Comparison of ENCODE assay signal across 10 mouse cellular contexts in the genomic region with DNA sequence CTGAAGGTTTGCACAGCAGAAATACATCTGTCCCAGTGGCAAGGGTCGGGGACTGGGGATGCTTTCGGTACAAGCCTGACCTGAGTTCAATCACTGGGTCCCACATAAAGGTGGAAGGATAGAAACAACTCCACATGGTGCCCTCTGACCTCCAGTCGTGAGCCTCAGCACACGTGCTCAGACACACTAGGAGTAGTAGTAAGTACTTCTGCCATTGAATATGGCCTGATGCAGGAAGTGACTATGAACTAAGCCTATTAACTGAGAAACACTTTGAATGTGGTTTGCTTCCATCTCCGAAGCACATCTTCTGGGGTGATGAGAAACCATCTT.
DNase-seq lines count a peak whose midpoint lies in the region; ATAC-seq and TF ChIP-seq lines count a peak whose summit lies in the region.
"Had no signal": no experiment of that assay in that cellular context is flagged by ENCODE, and none has a peak within 500 bp of the region (broad histone marks: within the 10 kb centered on the region; RNA-seq: fewer than 3 reads in every experiment).

No protein-coding gene starts in this region.

- peak; percentile 31 for ATAC-seq in forebrain, embryonic 14.5 days
- ATAC-seq in forebrain, embryonic 11.5 days (replicated peaks; ENCODE audit: low FRiP score): no peak
- peak; percentile 66 for ATAC-seq in midbrain, embryonic 11.5 days (ENCODE audit: low FRiP score)
- peak; percentile 55; the same call in 1 of the 2 replicates for ATAC-seq in midbrain, embryonic 12.5 days (ENCODE audit: low FRiP score, low read depth)
- no peak for ATAC-seq in liver, postnatal 0 days

- no peaks in the 10 kb centered on the region for H3K4me1 ChIP-seq in forebrain, embryonic 14.5 days (ENCODE audit: control insufficient read depth, insufficient read depth, low read length)
- no peaks in the 10 kb centered on the region for H3K4me1 ChIP-seq in forebrain, embryonic 11.5 days (replicated peaks; ENCODE audit: control insufficient read depth, insufficient read depth, low read length)
- H3K4me1 ChIP-seq in midbrain, embryonic 11.5 days (ENCODE audit: control insufficient read depth, insufficient read depth, low read length): no peaks in the 10 kb centered on the region
- peaks cover 5% of the 10 kb centered on the region for H3K4me1 ChIP-seq in midbrain, embryonic 10.5 days
- peaks cover 4% of the 10 kb centered on the region for H3K4me1 ChIP-seq in midbrain, embryonic 12.5 days
- no peaks in the 10 kb centered on the region for H3K4me1 ChIP-seq in liver, postnatal 0 days (ENCODE audit: insufficient read depth)

- H3K4me2 ChIP-seq in forebrain, embryonic 14.5 days (ENCODE audit: low read length): no peak overlapping the region
- H3K4me2 ChIP-seq in forebrain, embryonic 11.5 days (ENCODE audit: low read depth, low read length, severe bottlenecking): no peak overlapping the region
- no peak overlapping the region for H3K4me2 ChIP-seq in midbrain, embryonic 11.5 days
- H3K4me2 ChIP-seq in midbrain, embryonic 12.5 days (replicated peaks): no peak overlapping the region
- H3K4me2 ChIP-seq in liver, postnatal 0 days (ENCODE audit: low read depth, low read length): no peak overlapping the region

- 50% methylated on average over 5 of the region's 5 CpGs for WGBS in forebrain, embryonic 14.5 days
- 42% methylated on average over 5 of the region's 5 CpGs for WGBS in forebrain, embryonic 11.5 days
- whole genome bisulfite sequencing in midbrain, embryonic 11.5 days: 43% methylated on average over 5 of the region's 5 CpGs
- WGBS in midbrain, embryonic 10.5 days: 45% methylated on average over 5 of the region's 5 CpGs
- 52% methylated on average over 5 of the region's 5 CpGs for WGBS in midbrain, embryonic 12.5 days
- WGBS in liver, postnatal 0 days (ENCODE audit: insufficient replicate concordance): 35% methylated on average over 5 of the region's 5 CpGs

- TF ChIP-seq CTCF in liver, postnatal 0 days (IDR thresholded peaks at IDR 0.05; ENCODE audit: low read depth): no peak

- no peaks in the 10 kb centered on the region for H3K27me3 ChIP-seq in forebrain, embryonic 14.5 days (replicated peaks; ENCODE audit: control insufficient read depth, insufficient read depth, low read length)
- no peaks in the 10 kb centered on the region for H3K27me3 ChIP-seq in forebrain, embryonic 11.5 days (ENCODE audit: control insufficient read depth, insufficient read depth, low read length)
- H3K27me3 ChIP-seq in midbrain, embryonic 11.5 days (ENCODE audit: control insufficient read depth, insufficient read depth, low read length): no peaks in the 10 kb centered on the region
- no peaks in the 10 kb centered on the region for H3K27me3 ChIP-seq in midbrain, embryonic 10.5 days (ENCODE audit: low read depth, poor library complexity, severe bottlenecking)
- H3K27me3 ChIP-seq in midbrain, embryonic 12.5 days: no peaks in the 10 kb centered on the region
- no peaks in the 10 kb centered on the region for H3K27me3 ChIP-seq in liver, postnatal 0 days (ENCODE audit: insufficient read depth, low read length)

- no peak for DNase-seq in forebrain, embryonic 14.5 days (ENCODE audit: low spot score)
- DNase-seq in forebrain, embryonic 11.5 days (ENCODE audit: low spot score): no peak
- no peak for DNase-seq in midbrain, embryonic 11.5 days (ENCODE audit: low spot score, missing footprints)
- DNase-seq in midbrain, embryonic 10.5 days (ENCODE audit: low spot score): no peak
- no peak for DNase-seq in adrenal gland, postnatal 14 days
- no peak for DNase-seq in liver, postnatal 0 days
- no peak for DNase-seq in kidney, adult 8-10 months

- H3K27ac ChIP-seq in forebrain, embryonic 14.5 days (ENCODE audit: low read depth, low read length): no peak overlapping the region
- H3K27ac ChIP-seq in forebrain, embryonic 11.5 days (ENCODE audit: low read depth, low read length): no peak overlapping the region
- H3K27ac ChIP-seq in midbrain, embryonic 11.5 days (ENCODE audit: low read depth, low read length): no peak overlapping the region
- H3K27ac ChIP-seq in midbrain, embryonic 10.5 days (replicated peaks): no peak overlapping the region
- H3K27ac ChIP-seq in midbrain, embryonic 12.5 days (replicated peaks): no peak overlapping the region
- no peak overlapping the region for H3K27ac ChIP-seq in liver, postnatal 0 days (ENCODE audit: low read depth)
- H3K27ac ChIP-seq: heart, embryonic 10.5 days had no signal

- TF ChIP-seq EP300 in liver, postnatal 0 days (IDR thresholded peaks at IDR 0.05; ENCODE audit: low read depth): no peak

- no peaks in the 10 kb centered on the region for H3K9me3 ChIP-seq in forebrain, embryonic 14.5 days (replicated peaks; ENCODE audit: control insufficient read depth, low read length)
- no peaks in the 10 kb centered on the region for H3K9me3 ChIP-seq in forebrain, embryonic 11.5 days (ENCODE audit: control insufficient read depth, low read length)
- H3K9me3 ChIP-seq in midbrain, embryonic 11.5 days (ENCODE audit: control insufficient read depth, low read length): no peaks in the 10 kb centered on the region
- H3K9me3 ChIP-seq in midbrain, embryonic 10.5 days (replicated peaks): no peaks in the 10 kb centered on the region
- H3K9me3 ChIP-seq in midbrain, embryonic 12.5 days: no peaks in the 10 kb centered on the region
- no peaks in the 10 kb centered on the region for H3K9me3 ChIP-seq in liver, postnatal 0 days (ENCODE audit: low read length)
- H3K9me3 ChIP-seq: heart, embryonic 10.5 days had no signal

- H3K9ac ChIP-seq in forebrain, embryonic 14.5 days (ENCODE audit: low read length): no peak overlapping the region
- no peak overlapping the region for H3K9ac ChIP-seq in forebrain, embryonic 11.5 days (ENCODE audit: low read length)
- H3K9ac ChIP-seq in midbrain, embryonic 11.5 days (ENCODE audit: low read length): no peak overlapping the region
- H3K9ac ChIP-seq in midbrain, embryonic 12.5 days (replicated peaks): no peak overlapping the region
- no peak overlapping the region for H3K9ac ChIP-seq in liver, postnatal 0 days (replicated peaks)

- no peak overlapping the region for H3K4me3 ChIP-seq in forebrain, embryonic 14.5 days (ENCODE audit: low read depth, low read length)
- H3K4me3 ChIP-seq in forebrain, embryonic 11.5 days (ENCODE audit: low read depth, low read length): no peak overlapping the region
- H3K4me3 ChIP-seq in midbrain, embryonic 11.5 days (ENCODE audit: low read depth, low read length): no peak overlapping the region
- no peak overlapping the region for H3K4me3 ChIP-seq in midbrain, embryonic 10.5 days
- no peak overlapping the region for H3K4me3 ChIP-seq in midbrain, embryonic 12.5 days
- no peak overlapping the region for H3K4me3 ChIP-seq in liver, postnatal 0 days (ENCODE audit: low read depth, low read length)
- H3K4me3 ChIP-seq: heart, embryonic 10.5 days had no signal

- H3K36me3 ChIP-seq in forebrain, embryonic 14.5 days (ENCODE audit: control insufficient read depth, insufficient read depth, low read length): no peaks in the 10 kb centered on the region
- no peaks in the 10 kb centered on the region for H3K36me3 ChIP-seq in forebrain, embryonic 11.5 days (ENCODE audit: control insufficient read depth, insufficient read depth, low read length)
- no peaks in the 10 kb centered on the region for H3K36me3 ChIP-seq in midbrain, embryonic 11.5 days (ENCODE audit: control insufficient read depth, insufficient read depth, low read length)
- H3K36me3 ChIP-seq in midbrain, embryonic 10.5 days: no peaks in the 10 kb centered on the region
- H3K36me3 ChIP-seq in midbrain, embryonic 12.5 days: no peaks in the 10 kb centered on the region
- no peaks in the 10 kb centered on the region for H3K36me3 ChIP-seq in liver, postnatal 0 days (replicated peaks; ENCODE audit: insufficient read depth, low read length)
- H3K36me3 ChIP-seq: G1E; heart, embryonic 10.5 days had no signal

Comparison
In these comparisons a context has a peak if more than half of its experiments do, and no peak if none do; other contexts are left out.
1. ATAC-seq: peak in forebrain, embryonic 14.5 days (single experiment), midbrain, embryonic 11.5 days (single experiment) and midbrain, embryonic 12.5 days (single experiment); none in forebrain, embryonic 11.5 days (single experiment) and liver, postnatal 0 days (single experiment).